ENCODE assay signal across 33 mouse cellular contexts in genomic region chr7:133858506-133858905, GRCm38 (mm10).
A peak's percentile ranks its signal among the peaks of the same experiment; 100 is the strongest.
DNase-seq lines count a peak whose midpoint lies in the region; ATAC-seq lines count a peak whose summit lies in the region.
"Had no signal": no experiment of that assay in that cellular context is flagged by ENCODE, and none has a peak within 500 bp of the region (broad histone marks: within the 10 kb centered on the region; RNA-seq: fewer than 3 reads in every experiment).

No protein-coding gene starts in this region.

- H3K4me2 ChIP-seq in forebrain, embryonic 12.5 days = no peak overlapping the region
- H3K4me2 ChIP-seq: embryonic facial prominence, embryonic 15.5 days; heart, embryonic 11.5 days; hindbrain, embryonic 14.5 days; kidney, embryonic 15.5 days; limb, embryonic 13.5 days; liver, embryonic 11.5 days; neural tube, embryonic 12.5 days had no signal

- no peak overlapping the region for H3K27ac ChIP-seq in forebrain, embryonic 12.5 days
- H3K27ac ChIP-seq: embryonic facial prominence, embryonic 10.5 days; embryonic facial prominence, embryonic 15.5 days; gastrocnemius, adult 2 months; hindbrain, embryonic 14.5 days; kidney, embryonic 15.5 days; left cerebral cortex, adult 2 months; limb, embryonic 13.5 days; midbrain, embryonic 10.5 days; neural tube, embryonic 12.5 days had no signal

- no peaks in the 10 kb centered on the region for H3K36me3 ChIP-seq in forebrain, embryonic 12.5 days (replicated peaks)
- H3K36me3 ChIP-seq: embryonic facial prominence, embryonic 10.5 days; embryonic facial prominence, embryonic 15.5 days; kidney, embryonic 15.5 days; limb, embryonic 13.5 days; midbrain, embryonic 10.5 days; neural tube, embryonic 12.5 days had no signal

- WGBS in forebrain, embryonic 12.5 days = 89% methylated on average over 3 of the region's 3 CpGs

- H3K27me3 ChIP-seq in forebrain, embryonic 12.5 days = no peaks in the 10 kb centered on the region
- H3K27me3 ChIP-seq: embryonic facial prominence, embryonic 15.5 days; kidney, embryonic 15.5 days; limb, embryonic 13.5 days; neural tube, embryonic 12.5 days had no signal

- H3K4me1 ChIP-seq in forebrain, embryonic 12.5 days = no peaks in the 10 kb centered on the region
- H3K4me1 ChIP-seq: embryonic facial prominence, embryonic 10.5 days; embryonic facial prominence, embryonic 15.5 days; kidney, embryonic 15.5 days; limb, embryonic 13.5 days; midbrain, embryonic 10.5 days; neural tube, embryonic 12.5 days had no signal

- peak; percentile 6 for DNase-seq in cerebellum, adult 11 months
- DNase-seq in right cerebral cortex, postnatal 4 days = peak; percentile 14
- no peak for DNase-seq in right cerebral cortex, adult 2 months (ENCODE audit: low spot score in 2 of 2)
- peak; percentile 8 for DNase-seq in cerebellum, adult 9-11 months
- DNase-seq in lung, postnatal 14 days = no peak
- DNase-seq in lung, adult 18-20 months = no peak
- DNase-seq: adrenal gland, adult 8-10 months; gastrocnemius, adult 2 months; gastrocnemius, postnatal 36 days; heart, adult 18-20 months; heart, postnatal 36 days; kidney, adult 18-20 months; kidney, postnatal 25 days; right cerebral cortex, adult 18-20 months; thymus, adult 2 months; thymus, postnatal 4 days had no signal

- H3K4me3 ChIP-seq in forebrain, embryonic 12.5 days (replicated peaks) = no peak overlapping the region
- H3K4me3 ChIP-seq: embryonic facial prominence, embryonic 10.5 days; embryonic facial prominence, embryonic 15.5 days; gastrocnemius, adult 2 months; kidney, embryonic 15.5 days; left cerebral cortex, adult 2 months; limb, embryonic 13.5 days; midbrain, embryonic 10.5 days; myocyte; neural tube, embryonic 12.5 days had no signal

- no peak overlapping the region for H3K9ac ChIP-seq in forebrain, embryonic 12.5 days
- H3K9ac ChIP-seq: embryonic facial prominence, embryonic 15.5 days; hindbrain, embryonic 14.5 days; kidney, embryonic 15.5 days; limb, embryonic 13.5 days; neural tube, embryonic 12.5 days had no signal

- H3K9me3 ChIP-seq in forebrain, embryonic 12.5 days = no peaks in the 10 kb centered on the region
- H3K9me3 ChIP-seq: embryonic facial prominence, embryonic 10.5 days; embryonic facial prominence, embryonic 15.5 days; kidney, embryonic 15.5 days; limb, embryonic 13.5 days; midbrain, embryonic 10.5 days; neural tube, embryonic 12.5 days had no signal

- ATAC-seq in cerebellum, adult (ENCODE audit: insufficient number of reproducible peaks, low FRiP score, low TSS enrichment) = no peak
- ATAC-seq in forebrain, embryonic 12.5 days (ENCODE audit: low FRiP score) = no peak
- ATAC-seq: forebrain, embryonic 16.5 days; inflammation-experienced regulatory T-cells, adult 6 months; lung, postnatal 0 days; midbrain, embryonic 16.5 days had no signal

Comparison
In these comparisons a context has a peak if more than half of its experiments do, and no peak if none do; other contexts are left out.
1. DNase-seq: peak in cerebellum, adult 11 months (single experiment), right cerebral cortex, postnatal 4 days (single experiment) and cerebellum, adult 9-11 months (single experiment); none in right cerebral cortex, adult 2 months (0 of 2), lung, postnatal 14 days (single experiment) and lung, adult 18-20 months (0 of 2).